Mouse (Mus musculus) CD4-positive helper T cell, adult 2 months (primary cell): ENCODE data around the gene Slc31a2.

ENCODE experiments used
- DNase-seq: peaks from one replicate; pipeline ENCODE4 v3.0.0-alpha.2; 2012; ENCODE audit warnings: low read depth, missing footprints, low spot score

The Slc31a2 gene

GRCm38 (mm10) chr4:62316456-62316855, 54.1 kb downstream of the Slc31a2 start:
- no peak for DNase-seq

- DNase-seq = no peak
Measured at GRCm38 (mm10) chr4:62318294-62318693, 55.9 kb downstream of the Slc31a2 start.

GRCm38 (mm10) chr4:62322684-62323083, 60.3 kb downstream of the Slc31a2 start:
- no peak for DNase-seq

DNA sequence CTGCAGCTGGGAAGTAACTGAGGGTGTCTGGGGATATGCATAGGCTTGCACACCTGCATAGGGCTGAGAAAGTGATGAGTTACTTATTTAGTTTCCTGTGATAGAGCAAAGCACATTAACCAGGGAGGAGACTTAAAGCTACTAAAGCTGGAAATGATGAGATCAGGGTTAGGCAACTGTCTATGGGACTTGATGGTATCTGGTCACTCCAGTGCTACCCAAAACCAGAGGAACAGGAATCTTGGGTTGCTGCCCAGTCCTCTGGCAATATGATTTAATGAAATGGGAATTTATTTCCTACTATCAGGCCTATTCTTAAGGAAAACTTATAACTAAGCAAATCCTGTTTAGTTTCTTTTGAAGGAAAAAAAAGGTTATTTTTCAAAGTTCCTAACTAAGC, 63.7 kb downstream of the Slc31a2 start:
- no peak for DNase-seq

DNA sequence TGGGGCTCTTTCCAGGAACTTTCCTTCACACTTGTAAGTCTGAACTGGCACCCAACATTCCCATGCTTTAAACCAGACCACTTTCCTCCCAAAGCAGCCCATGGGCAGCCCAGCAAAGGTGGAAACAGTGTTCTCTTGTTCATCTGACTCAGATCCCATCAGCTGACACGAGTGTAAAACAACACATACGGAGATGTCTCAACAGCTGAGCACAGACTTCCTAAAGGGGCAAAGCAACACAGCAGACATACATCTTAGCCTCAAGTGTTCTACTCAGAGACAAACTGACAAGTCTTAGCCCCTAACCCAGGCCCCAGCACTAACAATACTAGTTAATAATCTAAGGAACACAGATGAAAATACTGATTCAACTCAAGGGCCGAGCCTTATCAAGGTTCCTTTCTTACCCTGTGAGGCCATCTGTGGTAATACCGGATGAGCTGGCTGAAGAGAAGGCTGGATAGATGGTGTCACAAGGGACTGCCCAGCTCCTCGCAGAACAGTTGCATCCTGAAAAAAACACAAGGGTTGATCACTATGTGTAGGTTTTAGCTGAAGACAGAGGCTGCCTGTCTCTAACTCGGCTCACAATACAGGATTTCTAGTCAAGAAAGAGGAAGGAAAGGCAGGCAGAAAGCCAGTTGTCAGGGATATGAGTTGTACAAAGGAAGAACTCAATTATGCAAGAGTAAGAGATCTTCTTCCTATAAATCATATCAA, 66.7 kb downstream of the Slc31a2 start:
- no peak for DNase-seq

DNA sequence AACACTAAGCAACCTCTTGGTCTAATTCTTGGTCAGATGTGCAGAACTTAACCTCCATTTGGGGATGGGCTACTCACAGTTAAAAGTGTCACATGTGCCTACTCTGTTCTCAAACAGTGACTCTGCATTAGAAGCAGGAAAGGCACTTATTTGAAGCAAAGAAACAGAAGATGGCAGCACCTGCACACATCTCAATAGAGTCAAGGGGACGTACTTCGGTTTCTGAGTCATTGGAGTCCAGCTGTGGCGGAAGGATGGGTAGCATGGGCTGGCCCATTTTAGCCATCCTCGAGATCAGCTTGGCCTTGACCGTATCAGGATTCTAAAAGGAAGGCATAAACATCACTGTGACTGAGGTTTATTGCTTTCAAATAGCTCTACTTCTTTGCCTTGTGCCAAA, 69.6 kb downstream of the Slc31a2 start:
- DNase-seq = no peak

GRCm38 (mm10) chr4:62338536-62338935, 76.2 kb downstream of the Slc31a2 start:
- DNase-seq = no peak

GRCm38 (mm10) chr4:62344000-62344399, 81.6 kb downstream of the Slc31a2 start:
- peak; percentile 31 for DNase-seq

DNA sequence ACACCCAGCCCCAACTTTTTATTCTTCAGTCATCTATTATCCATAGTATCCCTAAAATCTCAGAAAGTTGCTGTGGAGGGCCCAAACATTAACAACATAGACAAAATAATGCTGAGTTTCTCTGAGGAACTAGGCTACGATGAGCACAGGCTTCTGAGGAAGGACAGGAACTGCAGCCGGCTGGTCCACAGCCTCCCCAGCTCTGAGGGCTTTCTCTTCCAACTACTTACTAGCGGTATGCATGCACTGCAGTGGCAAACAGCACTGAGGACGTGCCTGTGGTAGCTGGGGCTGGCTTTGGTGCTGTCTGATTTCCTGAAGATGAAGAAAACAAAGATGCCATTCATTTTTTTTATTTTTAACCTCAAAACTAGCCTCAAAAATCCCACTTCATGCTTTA, 83.5 kb downstream of the Slc31a2 start:
- no peak for DNase-seq

- DNase-seq = no peak
Measured at GRCm38 (mm10) chr4:62347605-62348328, 85.4 kb downstream of the Slc31a2 start.
